Mouse (Mus musculus): ENCODE data around the gene Hlcs.

- TF ChIP-seq CTCF (IDR thresholded peaks at IDR 0.05; ENCODE audit: borderline replicate concordance, extremely low read depth, insufficient read depth, insufficient read length) (no peak), POLR2A (IDR thresholded peaks at IDR 0.05; ENCODE audit: borderline replicate concordance, extremely low read depth, insufficient read depth, insufficient read length, poor library complexity, severe bottlenecking) (no peak)
Measured at GRCm38 (mm10) chr16:94241126-94241525, 72.2 kb downstream of the Hlcs start.
